Mouse (Mus musculus) neural tube, embryonic 15.5 days (tissue): ENCODE measurements around the gene Prps1. TPM values are rescaled to one million over a fixed set of nuclear protein-coding genes. Genes with fewer than 3 reads are reported as not detected.
A peak's percentile ranks its signal among the peaks of the same experiment; 100 is the strongest.

Experiments
- ATAC-seq: fragments of 200-750 bp; cut with Nextera tagmentation; 2 replicates; pipeline ENCODE4 v1.8.0; 2017; ENCODE audit warnings: mild to moderate bottlenecking, moderate TSS enrichment, moderate library complexity; ENCODE audit not compliant: low FRiP score
- H3K27ac ChIP-seq: fragments of 300-500 bp; sonication (generic); replicated peaks from 2 replicates; pipeline ENCODE4 v1.5.1; 2015; ENCODE audit warnings: mild to moderate bottlenecking, inconsistent platforms
- H3K27me3 ChIP-seq: fragments of 300-500 bp; sonication (generic); replicated peaks from 2 replicates; pipeline ENCODE4 v1.6.1; 2015; ENCODE audit warnings: inconsistent platforms
- H3K36me3 ChIP-seq: fragments of 300-500 bp; sonication (generic); 2 replicates; pipeline ENCODE4 v1.6.1; 2015; ENCODE audit warnings: inconsistent platforms
- H3K4me1 ChIP-seq: fragments of 300-500 bp; sonication (generic); 2 replicates; pipeline ENCODE4 v1.6.1; 2015; ENCODE audit warnings: inconsistent platforms
- H3K4me2 ChIP-seq: fragments of 300-500 bp; sonication (generic); 2 replicates; pipeline ENCODE4 v1.6.1; 2015; ENCODE audit warnings: inconsistent platforms, mild to moderate bottlenecking, moderate library complexity
- H3K4me3 ChIP-seq: fragments of 300-500 bp; sonication (generic); replicated peaks from 2 replicates; pipeline ENCODE4 v1.5.1; 2015; ENCODE audit warnings: mild to moderate bottlenecking, inconsistent platforms
- H3K9ac ChIP-seq: fragments of 300-500 bp; sonication (generic); replicated peaks from 2 replicates; pipeline ENCODE4 v1.6.1; 2015; ENCODE audit warnings: mild to moderate bottlenecking, inconsistent platforms
- H3K9me3 ChIP-seq: fragments of 300-500 bp; sonication (generic); replicated peaks from 2 replicates; pipeline ENCODE4 v1.6.1; 2016; ENCODE audit warnings: inconsistent platforms
- WGBS: fragments of 180-500 bp; shearing (Covaris S2); methylation state at CpG from one replicate; pipeline ENCODE4 v1.1.7; 2015; ENCODE audit warnings: mixed read lengths; 5-methylcytosine and 5-hydroxymethylcytosine counted together
- polyA plus RNA-seq: library from polyadenylated mRNA; unstranded; fragments of >200 nt; fragmentation: Nextera tagmentation; extraction: Ambion mirVana; gene quantifications from 2 replicates; pipeline ENCODE4 v1.2.1, GENCODE M21; 2015

Prps1 gene
- polyA plus RNA-seq = 87.2 and 88.0 TPM in 2 replicates

DNA sequence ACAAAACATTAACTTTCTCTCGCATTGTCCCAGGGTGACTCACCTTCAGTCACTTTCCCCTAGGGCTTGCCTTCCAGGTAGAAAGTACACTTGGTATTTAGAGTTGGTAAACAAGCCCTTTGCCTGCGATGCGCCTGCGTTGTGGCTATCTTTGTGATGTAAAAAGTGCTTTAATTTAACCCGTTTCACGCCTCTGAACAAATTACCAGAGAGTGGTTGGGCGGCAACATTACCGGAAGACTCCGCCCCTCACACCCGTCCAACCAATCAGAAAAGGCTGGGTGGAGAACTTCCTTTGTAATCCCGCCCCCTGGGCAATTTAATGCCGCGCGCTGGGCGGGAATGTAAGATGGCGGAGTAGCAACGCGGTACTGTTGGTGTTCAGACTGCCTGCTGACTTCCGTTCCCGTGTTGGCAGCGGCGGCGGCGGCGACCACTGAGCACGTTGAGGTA is at the start of gene Prps1:
Gene Prps1 (plus strand): TSS at position 335 of the 453 bp plus-strand sequence.
- Histone ChIP-seq H3K27me3 (peaks cover 6% of the 10 kb centered on the region; the same call in 1 of the 2 replicates), H3K4me2 (peak within 1 kb of the TSS; percentile 56), H3K36me3 (no peaks in the 10 kb centered on the region), H3K27ac (peak within 1 kb of the TSS; percentile 73), H3K4me1 (no peaks in the 10 kb centered on the region), H3K9ac (peak within 1 kb of the TSS; percentile 52), H3K9me3 (no peaks in the 10 kb centered on the region), H3K4me3 (peak within 1 kb of the TSS; percentile 57)
- WGBS = 24% methylated on average over 26 of the region's 26 CpGs
- ATAC-seq = peak; percentile 98

DNA sequence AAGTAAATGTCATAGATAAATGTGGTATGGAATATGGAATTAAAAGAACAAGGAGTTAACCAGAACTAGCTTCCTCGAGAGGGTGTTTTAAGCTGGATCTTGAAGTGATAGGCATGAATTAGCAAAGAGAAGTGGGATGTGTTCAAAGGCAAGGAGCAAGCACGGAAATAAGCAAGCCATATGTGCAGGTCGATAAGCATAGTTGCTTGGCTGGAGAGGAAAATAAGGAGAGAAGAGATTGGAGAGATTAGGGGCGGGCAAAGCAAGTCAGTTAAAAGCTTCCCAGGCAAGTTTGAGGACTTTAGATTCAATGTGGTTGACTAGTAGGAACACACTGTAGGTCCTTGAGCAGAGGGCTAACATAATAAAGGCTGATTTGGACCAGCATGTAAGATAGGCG is 48.8 kb upstream of the Prps1 start:
- H3K27ac ChIP-seq = no peak overlapping the region
- H3K27me3 ChIP-seq = no peaks in the 10 kb centered on the region; the same call in 1 of the 2 replicates
- H3K9ac ChIP-seq = no peak overlapping the region
- WGBS = 84% methylated on average over 5 of the region's 5 CpGs
- no peak overlapping the region for H3K4me3 ChIP-seq
- H3K4me1 ChIP-seq = no peaks in the 10 kb centered on the region
- H3K9me3 ChIP-seq = no peaks in the 10 kb centered on the region
- no peak for ATAC-seq
- no peaks in the 10 kb centered on the region for H3K36me3 ChIP-seq
- no peak overlapping the region for H3K4me2 ChIP-seq

DNA sequence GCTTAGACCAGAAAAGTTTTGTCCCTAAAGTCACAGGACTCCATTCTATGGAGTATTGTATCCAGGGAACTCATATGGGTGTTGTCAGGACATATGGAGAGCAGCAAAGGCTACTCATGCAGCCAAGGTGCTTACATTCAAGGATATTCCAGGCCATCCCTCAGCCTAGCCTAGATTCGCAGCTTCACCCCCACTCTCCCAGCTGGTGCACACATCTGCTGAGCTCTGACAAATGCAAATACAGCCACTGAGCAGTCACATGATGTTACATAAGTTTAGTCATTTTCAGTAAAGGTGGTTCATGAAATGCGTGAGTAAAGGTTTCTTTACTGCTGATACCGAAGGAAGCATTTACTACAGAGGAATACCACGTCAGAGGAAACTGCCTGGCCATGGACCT is 37.9 kb upstream of the Prps1 start:
- no peaks in the 10 kb centered on the region for H3K9me3 ChIP-seq
- no peaks in the 10 kb centered on the region for H3K4me1 ChIP-seq
- no peak overlapping the region for H3K9ac ChIP-seq
- H3K4me2 ChIP-seq = no peak overlapping the region
- H3K27me3 ChIP-seq = peaks cover 18% of the 10 kb centered on the region; the same call in 1 of the 2 replicates
- H3K36me3 ChIP-seq = no peaks in the 10 kb centered on the region
- H3K27ac ChIP-seq = no peak overlapping the region
- ATAC-seq = no peak
- H3K4me3 ChIP-seq = no peak overlapping the region
- 90% methylated on average over 4 of the region's 4 CpGs for WGBS

DNA sequence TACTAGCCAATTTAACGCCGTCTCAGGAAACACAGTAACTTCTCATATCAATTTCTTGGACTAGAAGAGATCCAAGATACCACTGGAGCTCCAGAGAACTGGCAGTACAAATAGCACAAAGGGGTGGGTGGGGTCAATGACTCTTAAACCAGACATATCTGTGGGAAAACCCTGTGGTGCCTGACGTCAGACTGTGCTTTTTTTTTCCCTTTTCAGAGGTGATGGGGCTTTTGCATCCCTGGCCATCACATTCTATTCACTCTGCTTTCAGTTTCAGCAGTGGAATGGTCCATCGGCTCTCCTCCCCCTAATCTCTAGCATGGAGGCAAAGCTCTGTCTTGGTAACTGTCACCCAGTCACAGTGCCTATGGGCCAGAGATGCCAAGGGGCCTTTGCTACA is 29.3 kb upstream of the Prps1 start:
- no peak for ATAC-seq
- Histone ChIP-seq H3K36me3 (no peaks in the 10 kb centered on the region), H3K4me3 (no peak overlapping the region), H3K4me1 (no peaks in the 10 kb centered on the region), H3K9me3 (no peaks in the 10 kb centered on the region), H3K9ac (no peak overlapping the region), H3K27ac (no peak overlapping the region), H3K4me2 (no peak overlapping the region), H3K27me3 (no peaks in the 10 kb centered on the region; the same call in 1 of the 2 replicates)
- WGBS = 82% methylated on average over 4 of the region's 4 CpGs

DNA sequence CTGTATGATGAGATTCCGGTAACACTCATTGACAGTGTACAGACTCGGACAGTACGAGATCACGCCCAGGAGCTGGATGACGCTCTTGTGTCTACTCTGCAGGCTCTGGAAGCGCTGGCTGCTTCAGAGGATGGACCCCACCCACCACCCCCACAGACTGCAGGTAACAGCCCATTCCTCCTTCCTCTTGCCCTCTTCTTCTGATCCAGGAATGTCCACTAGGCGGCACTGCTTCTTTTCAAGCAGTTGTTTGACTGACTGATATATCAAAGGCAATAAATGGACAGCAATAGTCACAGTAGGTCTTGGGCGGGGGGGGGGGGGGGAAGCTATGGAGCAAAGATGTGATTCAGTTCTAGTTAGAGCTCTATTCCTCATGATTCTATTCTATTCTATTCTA is 28.2 kb upstream of the Prps1 start:
- ATAC-seq = no peak

DNA sequence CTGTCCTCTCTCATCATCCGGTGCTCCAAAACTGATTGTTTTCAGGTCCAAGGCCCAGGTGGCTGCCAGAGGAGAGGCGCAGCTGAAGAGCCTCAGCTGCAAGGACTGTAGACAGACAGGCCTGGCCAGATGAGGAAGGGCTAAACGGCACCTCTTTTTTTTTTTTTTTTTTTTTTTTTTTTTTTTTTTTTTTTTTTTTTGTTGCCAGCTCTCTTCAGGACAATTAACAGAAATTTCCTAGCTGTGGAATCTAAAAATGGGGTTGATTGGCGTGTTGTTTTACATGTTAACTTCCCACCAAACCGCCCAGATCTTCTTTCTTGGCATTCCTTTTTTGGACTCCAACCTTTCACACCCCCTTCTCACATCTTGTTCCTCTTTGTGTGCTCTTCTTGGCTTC is 26.4 kb upstream of the Prps1 start:
- Histone ChIP-seq H3K27me3 (no peaks in the 10 kb centered on the region; the same call in 1 of the 2 replicates), H3K4me3 (no peak overlapping the region), H3K9me3 (no peaks in the 10 kb centered on the region), H3K27ac (no peak overlapping the region), H3K4me2 (no peak overlapping the region), H3K9ac (no peak overlapping the region), H3K36me3 (no peaks in the 10 kb centered on the region), H3K4me1 (no peaks in the 10 kb centered on the region)
- WGBS = 77% methylated on average over 4 of the region's 5 CpGs
- ATAC-seq = no peak

More for the DNA sequence above, 28.2 kb upstream of the Prps1 start:
- no peaks in the 10 kb centered on the region; the same call in 1 of the 2 replicates for H3K27me3 ChIP-seq
- H3K9me3 ChIP-seq = no peaks in the 10 kb centered on the region
- H3K4me2 ChIP-seq = no peak overlapping the region
- no peak overlapping the region for H3K4me3 ChIP-seq
- H3K4me1 ChIP-seq = no peaks in the 10 kb centered on the region
- H3K27ac ChIP-seq = no peak overlapping the region
- WGBS = 81% methylated on average over 7 of the region's 8 CpGs
- H3K36me3 ChIP-seq = no peaks in the 10 kb centered on the region
- no peak overlapping the region for H3K9ac ChIP-seq

DNA sequence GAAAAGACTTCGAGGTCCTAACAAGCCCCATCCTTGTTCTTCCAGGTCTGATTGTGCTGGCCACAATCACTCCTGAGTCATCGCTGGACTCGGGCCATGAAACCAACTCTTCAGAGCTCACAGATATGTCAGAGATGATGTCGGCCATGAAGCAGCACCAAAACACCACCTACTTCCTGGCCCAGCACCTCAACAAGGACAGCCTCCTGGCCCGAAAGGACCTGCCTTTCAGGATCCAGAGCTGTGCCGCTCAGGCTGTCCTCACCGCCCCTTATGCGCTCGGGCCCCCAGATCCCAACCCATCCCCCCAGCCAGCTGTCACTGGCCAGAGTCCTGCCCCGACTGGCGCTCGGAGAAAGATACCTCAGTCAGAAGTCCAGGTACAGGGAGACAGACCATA is 25.9 kb upstream of the Prps1 start:
- H3K9ac ChIP-seq = no peak overlapping the region
- H3K27ac ChIP-seq = no peak overlapping the region
- no peaks in the 10 kb centered on the region for H3K9me3 ChIP-seq
- 89% methylated on average over 12 of the region's 12 CpGs for WGBS
- H3K4me2 ChIP-seq = no peak overlapping the region
- H3K4me1 ChIP-seq = no peaks in the 10 kb centered on the region
- no peaks in the 10 kb centered on the region; the same call in 1 of the 2 replicates for H3K27me3 ChIP-seq
- ATAC-seq = no peak
- H3K4me3 ChIP-seq = no peak overlapping the region
- H3K36me3 ChIP-seq = no peaks in the 10 kb centered on the region

DNA sequence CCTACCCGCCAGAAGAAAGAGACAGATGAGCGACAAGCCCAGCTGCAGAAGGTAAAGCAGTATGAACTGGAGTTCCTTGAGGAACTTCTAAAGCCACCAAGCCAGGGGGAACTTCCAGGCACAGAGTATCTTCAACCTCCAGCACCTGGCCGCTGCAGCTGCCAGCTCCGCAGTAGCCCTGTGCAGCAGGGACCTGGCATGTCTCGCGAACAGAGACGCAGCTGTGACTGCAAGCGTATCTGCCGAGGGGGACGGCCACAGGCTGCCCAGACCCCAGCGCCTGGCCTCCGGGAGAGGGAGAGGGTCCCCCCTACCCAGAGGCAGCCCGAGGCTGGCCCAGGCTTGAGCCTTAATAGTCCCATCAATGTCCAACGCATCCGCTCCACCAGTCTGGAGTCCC is 24.4 kb upstream of the Prps1 start:
- H3K4me3 ChIP-seq = no peak overlapping the region
- no peak overlapping the region for H3K27ac ChIP-seq
- H3K4me1 ChIP-seq = no peaks in the 10 kb centered on the region
- WGBS = 88% methylated on average over 15 of the region's 15 CpGs
- no peak for ATAC-seq
- no peaks in the 10 kb centered on the region for H3K9me3 ChIP-seq
- no peaks in the 10 kb centered on the region for H3K36me3 ChIP-seq
- no peaks in the 10 kb centered on the region; the same call in 1 of the 2 replicates for H3K27me3 ChIP-seq
- no peak overlapping the region for H3K4me2 ChIP-seq
- H3K9ac ChIP-seq = no peak overlapping the region

DNA sequence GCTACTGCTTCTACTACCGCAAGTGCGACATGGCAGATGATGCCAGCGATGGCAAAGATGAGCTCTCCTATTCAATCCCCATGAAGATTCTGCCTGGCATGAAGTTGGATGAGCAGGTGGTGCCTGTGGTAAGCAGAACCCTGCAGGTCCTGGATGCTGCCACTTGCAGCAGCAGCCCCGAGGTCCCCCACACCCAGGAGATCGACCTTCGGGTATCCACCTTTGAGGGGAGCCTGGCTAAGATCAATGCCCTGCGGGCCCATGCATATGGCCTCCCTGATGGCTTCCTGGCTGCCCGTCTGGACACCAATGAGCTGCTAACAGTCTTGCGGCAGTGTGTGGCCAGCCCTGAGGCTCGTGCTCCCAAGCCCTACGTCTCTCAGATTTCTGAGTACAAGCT is 23.6 kb upstream of the Prps1 start:
- H3K4me2 ChIP-seq = no peak overlapping the region
- no peak overlapping the region for H3K27ac ChIP-seq
- WGBS = 97% methylated on average over 11 of the region's 11 CpGs
- no peaks in the 10 kb centered on the region; the same call in 1 of the 2 replicates for H3K27me3 ChIP-seq
- no peaks in the 10 kb centered on the region for H3K4me1 ChIP-seq
- ATAC-seq = no peak
- no peak overlapping the region for H3K9ac ChIP-seq
- no peaks in the 10 kb centered on the region for H3K36me3 ChIP-seq
- no peaks in the 10 kb centered on the region for H3K9me3 ChIP-seq
- H3K4me3 ChIP-seq = no peak overlapping the region

DNA sequence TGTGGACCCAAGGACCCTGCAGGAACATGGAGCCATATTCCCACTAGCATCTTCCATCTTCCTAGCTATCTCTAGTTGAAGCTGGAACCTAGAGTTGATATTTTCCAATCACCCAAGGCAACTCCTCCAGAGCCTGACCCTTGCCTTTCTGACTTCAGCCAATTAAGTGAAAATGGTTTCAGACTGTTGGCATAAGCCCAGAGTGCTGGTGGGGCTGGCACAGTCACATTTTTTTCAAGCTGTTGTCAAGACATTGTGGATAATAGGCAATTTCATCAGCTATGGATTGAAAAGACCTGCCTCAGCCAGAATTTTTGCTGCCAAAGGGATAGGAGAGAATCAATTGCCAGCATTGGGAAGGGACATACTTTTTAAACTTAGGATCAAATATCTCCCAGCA is 18.5 kb upstream of the Prps1 start:
- Histone ChIP-seq H3K27me3 (no peaks in the 10 kb centered on the region; the same call in 1 of the 2 replicates), H3K9ac (no peak overlapping the region), H3K27ac (no peak overlapping the region), H3K4me1 (no peaks in the 10 kb centered on the region), H3K4me3 (no peak overlapping the region), H3K9me3 (no peaks in the 10 kb centered on the region), H3K36me3 (no peaks in the 10 kb centered on the region), H3K4me2 (no peak overlapping the region)
- ATAC-seq = no peak

DNA sequence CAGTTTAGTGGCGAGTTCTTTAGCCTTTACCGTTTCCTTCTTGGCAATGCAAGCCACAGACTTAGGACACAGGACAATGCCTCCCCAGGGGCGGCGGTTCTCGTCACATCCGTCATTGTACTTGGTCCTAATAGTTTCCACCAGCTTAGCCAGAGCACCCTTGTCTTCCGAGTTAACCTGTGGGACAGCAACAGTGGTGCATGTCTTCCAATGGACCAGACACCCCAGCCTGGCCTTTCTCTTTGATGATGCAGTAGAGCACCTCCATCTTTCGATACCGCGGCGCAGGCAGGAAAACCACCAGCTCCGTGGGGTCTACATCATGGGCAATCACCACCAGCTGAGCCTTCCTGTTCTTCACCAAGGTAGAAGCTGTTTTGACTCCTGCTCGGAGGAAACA is 10.9 kb upstream of the Prps1 start:
- WGBS = 76% methylated on average over 13 of the region's 13 CpGs
- H3K9ac ChIP-seq = no peak overlapping the region
- no peaks in the 10 kb centered on the region for H3K4me1 ChIP-seq
- no peak overlapping the region for H3K4me3 ChIP-seq
- no peaks in the 10 kb centered on the region for H3K9me3 ChIP-seq
- ATAC-seq = no peak
- H3K4me2 ChIP-seq = no peak overlapping the region
- H3K27me3 ChIP-seq = peaks cover 8% of the 10 kb centered on the region; the same call in 1 of the 2 replicates
- H3K36me3 ChIP-seq = no peaks in the 10 kb centered on the region
- H3K27ac ChIP-seq = no peak overlapping the region

DNA sequence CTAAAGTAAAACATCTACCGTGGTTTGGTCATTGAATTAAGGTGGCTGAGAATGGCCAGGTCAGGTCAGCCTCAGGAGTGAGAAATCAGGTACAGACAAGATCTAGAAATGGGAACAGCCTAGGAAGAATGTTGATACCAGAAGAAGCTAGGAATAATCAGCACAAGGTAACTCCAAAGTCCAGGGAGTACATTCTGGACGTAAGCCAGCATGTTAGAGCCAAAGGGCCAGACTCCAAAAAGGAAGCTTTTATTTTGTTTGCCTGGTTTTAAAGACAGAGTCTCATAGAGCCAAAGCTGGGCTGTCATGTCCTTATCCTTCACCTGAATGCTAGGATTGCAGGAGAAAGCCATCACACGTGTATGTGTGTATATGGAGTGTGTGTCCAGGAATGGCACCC is 6.3 kb upstream of the Prps1 start:
- ATAC-seq = no peak
- Histone ChIP-seq H3K4me1 (no peaks in the 10 kb centered on the region), H3K4me2 (no peak overlapping the region), H3K27me3 (peaks cover 11% of the 10 kb centered on the region; the same call in 1 of the 2 replicates), H3K9me3 (no peaks in the 10 kb centered on the region), H3K4me3 (no peak overlapping the region), H3K36me3 (no peaks in the 10 kb centered on the region), H3K27ac (no peak overlapping the region), H3K9ac (no peak overlapping the region)
- WGBS = 73% methylated on average over 3 of the region's 3 CpGs
